Mouse (Mus musculus) midbrain, postnatal 0 days (tissue): ENCODE results near the gene Slc6a21. TPM values are rescaled to one million over a fixed set of nuclear protein-coding genes. Genes with fewer than 3 reads are reported as not detected.

Experiments used
- ATAC-seq: fragments of 200-750 bp; cut with Nextera tagmentation; 2 replicates; pipeline ENCODE4 v1.8.0; 2017; ENCODE audit warnings: moderate number of reproducible peaks, mild to moderate bottlenecking, moderate TSS enrichment, moderate library complexity; ENCODE audit not compliant: low FRiP score
- DNase-seq: peaks from one replicate; pipeline ENCODE4 v3.0.0-alpha.2; 2015; ENCODE audit warnings: low spot score
- H3K27ac ChIP-seq: fragments of 300-500 bp; sonication (generic); 2 replicates; pipeline ENCODE4 v1.5.1; 2014; ENCODE audit warnings: low read depth, mild to moderate bottlenecking, low read length, mixed read lengths
- H3K27me3 ChIP-seq: fragments of 300-500 bp; sonication (generic); 2 replicates; pipeline ENCODE4 v1.6.1; 2014; ENCODE audit warnings: low read length, control low read depth, mixed read lengths; ENCODE audit not compliant: insufficient read depth
- H3K36me3 ChIP-seq: fragments of 300-500 bp; sonication (generic); 2 replicates; pipeline ENCODE4 v1.6.1; 2014; ENCODE audit warnings: low read length, control low read depth, mixed read lengths; ENCODE audit not compliant: insufficient read depth
- H3K4me1 ChIP-seq: fragments of 300-500 bp; sonication (generic); 2 replicates; pipeline ENCODE4 v1.6.1; 2014; ENCODE audit warnings: mild to moderate bottlenecking, control low read depth, antibody characterized with exemption, low read length, mixed read lengths; ENCODE audit not compliant: insufficient read depth
- H3K4me2 ChIP-seq: fragments of 300-500 bp; sonication (generic); 2 replicates; pipeline ENCODE4 v1.6.1; 2014; ENCODE audit warnings: low read depth, mild to moderate bottlenecking, low read length, mixed read lengths; ENCODE audit not compliant: poor library complexity, severe bottlenecking
- H3K4me3 ChIP-seq: fragments of 300-500 bp; sonication (generic); 2 replicates; pipeline ENCODE4 v1.5.1; 2014; ENCODE audit warnings: low read depth, mild to moderate bottlenecking, low read length, moderate library complexity
- H3K9ac ChIP-seq: fragments of 300-500 bp; sonication (generic); replicated peaks from 2 replicates; pipeline ENCODE4 v1.6.1; 2014; ENCODE audit warnings: mild to moderate bottlenecking, low read length, moderate library complexity, mixed read lengths; ENCODE audit not compliant: poor library complexity, severe bottlenecking
- H3K9me3 ChIP-seq: fragments of 300-500 bp; sonication (generic); 2 replicates; pipeline ENCODE4 v1.6.1; 2016; ENCODE audit warnings: low read length, control low read depth
- CTCF ChIP-seq: IDR thresholded peaks from 2 replicates; pipeline ENCODE4 v1.5.1; 2016; ENCODE audit warnings: antibody characterized with exemption, mild to moderate bottlenecking
- WGBS: fragments of 180-500 bp; shearing (Covaris S2); extraction: QIAGEN DNeasy Blood & Tissue Kit; methylation state at CpG from one replicate; pipeline ENCODE4 v1.1.7; 2014; 5-methylcytosine and 5-hydroxymethylcytosine counted together
- polyA plus RNA-seq: library from polyadenylated mRNA; unstranded; fragments of >200 nt; fragmentation: Nextera tagmentation; extraction: Ambion mirVana; gene quantifications from 2 replicates; pipeline ENCODE4 v1.2.1, GENCODE M21; 2015
- total RNA-seq: library from RNA; depleted of rRNA; stranded (reverse); fragments of >200 nt; gene quantifications from 2 replicates; pipeline ENCODE4 v1.2.3, GENCODE M21; 2014

Gene Slc6a21
- total and polyA plus RNA-seq, 2 experiments from 2014 or later = not detected

GRCm38 (mm10) chr7:45315182-45315701 lies 37.9 kb downstream of the Slc6a21 start:
- no peak overlapping the region for H3K9ac ChIP-seq
- WGBS = 86% methylated on average over 10 of the region's 10 CpGs
- H3K4me1 ChIP-seq = no peaks in the 10 kb centered on the region
- H3K36me3 ChIP-seq = peaks cover 16% of the 10 kb centered on the region
- ATAC-seq = no peak
- H3K4me2 ChIP-seq = no peak overlapping the region
- H3K27ac ChIP-seq = no peak overlapping the region
- DNase-seq = no peak
- no peak overlapping the region for H3K4me3 ChIP-seq
- no peaks in the 10 kb centered on the region for H3K27me3 ChIP-seq
- no peaks in the 10 kb centered on the region for H3K9me3 ChIP-seq
- no peak for TF ChIP-seq CTCF

- Histone ChIP-seq H3K27me3 (no peaks in the 10 kb centered on the region), H3K36me3 (peaks cover 15% of the 10 kb centered on the region), H3K9me3 (no peaks in the 10 kb centered on the region), H3K4me3 (no peak overlapping the region), H3K27ac (no peak overlapping the region), H3K9ac (no peak overlapping the region), H3K4me1 (no peaks in the 10 kb centered on the region), H3K4me2 (no peak overlapping the region)
- 93% methylated on average over 14 of the region's 14 CpGs for WGBS
- ATAC-seq (no peak), DNase-seq (no peak)
- no peak for TF ChIP-seq CTCF
Measured at GRCm38 (mm10) chr7:45316536-45316935, 39.2 kb downstream of the Slc6a21 start.

- no peak for TF ChIP-seq CTCF
- H3K27me3 ChIP-seq = no peaks in the 10 kb centered on the region
- no peak for DNase-seq
- no peak for ATAC-seq
- H3K4me1 ChIP-seq = no peaks in the 10 kb centered on the region
- peaks cover 27% of the 10 kb centered on the region for H3K36me3 ChIP-seq
- no peak overlapping the region for H3K9ac ChIP-seq
- WGBS = 87% methylated on average over 4 of the region's 4 CpGs
- no peak overlapping the region for H3K27ac ChIP-seq
- H3K4me2 ChIP-seq = no peak overlapping the region
- H3K9me3 ChIP-seq = no peaks in the 10 kb centered on the region
- no peak overlapping the region for H3K4me3 ChIP-seq
Measured at GRCm38 (mm10) chr7:45322245-45322644, 44.9 kb downstream of the Slc6a21 start.

GRCm38 (mm10) chr7:45323069-45323468 lies 45.8 kb downstream of the Slc6a21 start:
- no peaks in the 10 kb centered on the region for H3K4me1 ChIP-seq
- no peak overlapping the region for H3K4me3 ChIP-seq
- no peak overlapping the region for H3K27ac ChIP-seq
- 93% methylated on average over 5 of the region's 5 CpGs for WGBS
- ATAC-seq (no peak), DNase-seq (no peak)
- H3K9ac ChIP-seq = no peak overlapping the region
- no peaks in the 10 kb centered on the region for H3K27me3 ChIP-seq
- no peaks in the 10 kb centered on the region for H3K9me3 ChIP-seq
- no peak for TF ChIP-seq CTCF
- H3K36me3 ChIP-seq = peaks cover 20% of the 10 kb centered on the region
- no peak overlapping the region for H3K4me2 ChIP-seq

- no peak for DNase-seq
- Histone ChIP-seq H3K36me3 (peaks cover 12% of the 10 kb centered on the region; the same call in 1 of the 2 replicates), H3K4me3 (no peak overlapping the region), H3K4me2 (no peak overlapping the region), H3K9me3 (no peaks in the 10 kb centered on the region), H3K4me1 (no peaks in the 10 kb centered on the region), H3K27ac (no peak overlapping the region), H3K9ac (no peak overlapping the region), H3K27me3 (no peaks in the 10 kb centered on the region)
- TF ChIP-seq CTCF = 0 out of 2 replicates have a peak, but pooled peaks have one; percentile 19
- no peak for ATAC-seq
Measured at GRCm38 (mm10) chr7:45325800-45326199, 48.5 kb downstream of the Slc6a21 start.

- WGBS = 80% methylated on average over 13 of the region's 13 CpGs
- no peaks in the 10 kb centered on the region for H3K27me3 ChIP-seq
- ATAC-seq (no peak), DNase-seq (no peak)
- H3K9ac ChIP-seq = no peak overlapping the region
- H3K9me3 ChIP-seq = no peaks in the 10 kb centered on the region
- no peak overlapping the region for H3K4me2 ChIP-seq
- no peak overlapping the region for H3K4me3 ChIP-seq
- TF ChIP-seq CTCF = no peak
- H3K27ac ChIP-seq = no peak overlapping the region
- no peaks in the 10 kb centered on the region for H3K4me1 ChIP-seq
- peaks cover 11% of the 10 kb centered on the region; the same call in 1 of the 2 replicates for H3K36me3 ChIP-seq
Measured at GRCm38 (mm10) chr7:45328841-45329475, 51.6 kb downstream of the Slc6a21 start.
